Mouse (Mus musculus): ENCODE measurements at regions not wholly inside any gene's neighbourhood (a gene's known extent, or its start where the extent isn't known, plus 50 kb on each side); places are given as distances from the start of the nearest gene placed in this dataset.

GRCm38 (mm10) chr15:93857336-93857901 lies 261.7 kb upstream of the Prickle1 start:
- no peaks in the 10 kb centered on the region for H3K9me3 ChIP-seq (ENCODE audit: control insufficient read depth, low read length)
- H3K27me3 ChIP-seq (ENCODE audit: control insufficient read depth, insufficient read depth, low read length), result no peaks in the 10 kb centered on the region
- TF ChIP-seq CTCF (IDR thresholded peaks at IDR 0.05; ENCODE audit: low read depth) (no peak), EP300 (IDR thresholded peaks at IDR 0.05; ENCODE audit: low read depth) (no peak)
- ATAC-seq (ENCODE audit: insufficient read depth), result no peak
- H3K36me3 ChIP-seq (replicated peaks; ENCODE audit: control insufficient read depth, insufficient read depth, low read depth), result no peaks in the 10 kb centered on the region
- H3K4me3 ChIP-seq (ENCODE audit: insufficient read depth in 1 of 2, low read depth in 2 of 2, low read length in 2 of 2), result no peak overlapping the region
- no peaks in the 10 kb centered on the region for H3K4me1 ChIP-seq (replicated peaks; ENCODE audit: control insufficient read depth in 2 of 2, insufficient read depth in 2 of 2, low read length in 1 of 2)
- no peak for DNase-seq (ENCODE audit: low read depth in 3 of 3, low spot score in 3 of 3)
- H3K9ac ChIP-seq (replicated peaks), result no peak overlapping the region
- no peak overlapping the region for H3K4me2 ChIP-seq (ENCODE audit: low read depth)
- 74% methylated on average over 12 of the region's 12 CpGs for WGBS (ENCODE audit: insufficient replicate concordance)
- H3K27ac ChIP-seq, result no peak overlapping the region

- DNase-seq (ENCODE audit: low read depth in 3 of 3, low spot score in 3 of 3) (no peak), ATAC-seq (ENCODE audit: insufficient read depth) (no peak)
- TF ChIP-seq CTCF (IDR thresholded peaks at IDR 0.05; ENCODE audit: low read depth), result no peak
- TF ChIP-seq EP300 (IDR thresholded peaks at IDR 0.05; ENCODE audit: low read depth), result no peak
- H3K4me1 ChIP-seq (replicated peaks; ENCODE audit: control insufficient read depth in 2 of 2, insufficient read depth in 2 of 2, low read length in 1 of 2), result no peaks in the 10 kb centered on the region
- no peak overlapping the region for H3K27ac ChIP-seq
- no peak overlapping the region for H3K9ac ChIP-seq (replicated peaks)
- H3K9me3 ChIP-seq (ENCODE audit: control insufficient read depth, low read length), result no peaks in the 10 kb centered on the region
- H3K27me3 ChIP-seq (ENCODE audit: control insufficient read depth, insufficient read depth, low read length), result no peaks in the 10 kb centered on the region
- H3K4me2 ChIP-seq (ENCODE audit: low read depth), result no peak overlapping the region
- WGBS (ENCODE audit: insufficient replicate concordance), result 62% methylated on average over 3 of the region's 3 CpGs
- no peaks in the 10 kb centered on the region for H3K36me3 ChIP-seq (replicated peaks; ENCODE audit: control insufficient read depth, insufficient read depth, low read depth)
- H3K4me3 ChIP-seq (ENCODE audit: insufficient read depth in 1 of 2, low read depth in 2 of 2, low read length in 2 of 2), result no peak overlapping the region
These were observed 257.5 kb upstream of the Prickle1 start for GRCm38 (mm10) chr15:93853221-93853620.

GRCm38 (mm10) chr15:93852126-93852525 lies 256.4 kb upstream of the Prickle1 start:
- Histone ChIP-seq H3K36me3 (replicated peaks; ENCODE audit: control insufficient read depth, insufficient read depth, low read depth) (no peaks in the 10 kb centered on the region), H3K4me1 (replicated peaks; ENCODE audit: control insufficient read depth in 2 of 2, insufficient read depth in 2 of 2, low read length in 1 of 2) (no peaks in the 10 kb centered on the region), H3K27ac (no peak overlapping the region), H3K9ac (replicated peaks) (no peak overlapping the region), H3K9me3 (ENCODE audit: control insufficient read depth, low read length) (no peaks in the 10 kb centered on the region), H3K27me3 (ENCODE audit: control insufficient read depth, insufficient read depth, low read length) (no peaks in the 10 kb centered on the region), H3K4me2 (ENCODE audit: low read depth) (no peak overlapping the region), H3K4me3 (ENCODE audit: insufficient read depth in 1 of 2, low read depth in 2 of 2, low read length in 2 of 2) (no peak overlapping the region)
- DNase-seq (ENCODE audit: low read depth in 3 of 3, low spot score in 3 of 3) (no peak), ATAC-seq (ENCODE audit: insufficient read depth) (no peak)
- 68% methylated on average over 4 of the region's 4 CpGs for WGBS (ENCODE audit: insufficient replicate concordance)
- TF ChIP-seq EP300 (IDR thresholded peaks at IDR 0.05; ENCODE audit: low read depth) (no peak), CTCF (IDR thresholded peaks at IDR 0.05; ENCODE audit: low read depth) (no peak)

- Histone ChIP-seq H3K4me1 (replicated peaks; ENCODE audit: control insufficient read depth in 2 of 2, insufficient read depth in 2 of 2, low read length in 1 of 2) (no peaks in the 10 kb centered on the region), H3K9ac (replicated peaks) (no peak overlapping the region), H3K4me2 (ENCODE audit: low read depth) (no peak overlapping the region), H3K9me3 (ENCODE audit: control insufficient read depth, low read length) (no peaks in the 10 kb centered on the region), H3K4me3 (ENCODE audit: insufficient read depth in 1 of 2, low read depth in 2 of 2, low read length in 2 of 2) (no peak overlapping the region), H3K27me3 (ENCODE audit: control insufficient read depth, insufficient read depth, low read length) (no peaks in the 10 kb centered on the region), H3K27ac (no peak overlapping the region), H3K36me3 (replicated peaks; ENCODE audit: control insufficient read depth, insufficient read depth, low read depth) (no peaks in the 10 kb centered on the region)
- TF ChIP-seq EP300 (IDR thresholded peaks at IDR 0.05; ENCODE audit: low read depth) (no peak), CTCF (IDR thresholded peaks at IDR 0.05; ENCODE audit: low read depth) (no peak)
- no peak for ATAC-seq (ENCODE audit: insufficient read depth)
- 71% methylated on average over 6 of the region's 6 CpGs for WGBS (ENCODE audit: insufficient replicate concordance)
- no peak for DNase-seq (ENCODE audit: low read depth in 3 of 3, low spot score in 3 of 3)
These were observed 254.7 kb upstream of the Prickle1 start for GRCm38 (mm10) chr15:93850388-93850787.

- Histone ChIP-seq H3K4me2 (ENCODE audit: low read depth) (no peak overlapping the region), H3K4me3 (ENCODE audit: insufficient read depth in 1 of 2, low read depth in 2 of 2, low read length in 2 of 2) (no peak overlapping the region), H3K27me3 (ENCODE audit: control insufficient read depth, insufficient read depth, low read length) (no peaks in the 10 kb centered on the region), H3K36me3 (replicated peaks; ENCODE audit: control insufficient read depth, insufficient read depth, low read depth) (no peaks in the 10 kb centered on the region), H3K9ac (replicated peaks) (no peak overlapping the region), H3K27ac (no peak overlapping the region), H3K9me3 (ENCODE audit: control insufficient read depth, low read length) (no peaks in the 10 kb centered on the region), H3K4me1 (replicated peaks; ENCODE audit: control insufficient read depth in 2 of 2, insufficient read depth in 2 of 2, low read length in 1 of 2) (no peaks in the 10 kb centered on the region)
- ATAC-seq (ENCODE audit: insufficient read depth), result no peak
- WGBS (ENCODE audit: insufficient replicate concordance), result 68% methylated on average over 4 of the region's 4 CpGs
- no peak for DNase-seq (ENCODE audit: low read depth in 3 of 3, low spot score in 3 of 3)
- TF ChIP-seq EP300 (IDR thresholded peaks at IDR 0.05; ENCODE audit: low read depth) (no peak), CTCF (IDR thresholded peaks at IDR 0.05; ENCODE audit: low read depth) (no peak)
These were observed 253.1 kb upstream of the Prickle1 start for GRCm38 (mm10) chr15:93848830-93849229.

Measured in liver, embryonic 14.5 days (tissue).